Mouse (Mus musculus) urinary bladder, postnatal 36 days (tissue): ENCODE results near the gene Pde4d.

Experiments
- DNase-seq, 2 experiments: peaks; one replicate each; pipeline ENCODE4 v3.0.0; 2022; ENCODE audit warnings: low spot score in 2 of 2, mixed read lengths in 1 of 2

Pde4d gene

GRCm38 (mm10) chr13:108490872-108491271, 41.1 kb downstream of the Pde4d start:
- DNase-seq: no peak

- no peak for DNase-seq
Measured at GRCm38 (mm10) chr13:108492886-108493285, 43.1 kb downstream of the Pde4d start.

- no peak for DNase-seq
Measured at GRCm38 (mm10) chr13:108494365-108494764, 44.6 kb downstream of the Pde4d start.

GRCm38 (mm10) chr13:108497768-108498167, 48.0 kb downstream of the Pde4d start:
- DNase-seq: no peak

- DNase-seq: peak; percentile 22 to 30
Measured at GRCm38 (mm10) chr13:108498247-108498743, 48.5 kb downstream of the Pde4d start.

GRCm38 (mm10) chr13:108498773-108499313, 49.1 kb downstream of the Pde4d start:
- DNase-seq: peak in 1 of 2 experiments; percentile 1

GRCm38 (mm10) chr13:108501386-108501785, 51.6 kb downstream of the Pde4d start:
- DNase-seq: no peak

- DNase-seq: no peak
Measured at GRCm38 (mm10) chr13:108524548-108524947, 74.8 kb downstream of the Pde4d start.

- DNase-seq: no peak
Measured at GRCm38 (mm10) chr13:108524969-108525368, 75.2 kb downstream of the Pde4d start.

GRCm38 (mm10) chr13:108526258-108527007, 76.7 kb downstream of the Pde4d start:
- no peak for DNase-seq

- DNase-seq: no peak
Measured at GRCm38 (mm10) chr13:108527090-108527770, 77.5 kb downstream of the Pde4d start.

GRCm38 (mm10) chr13:108528343-108528742, 78.6 kb downstream of the Pde4d start:
- DNase-seq: no peak

GRCm38 (mm10) chr13:108532875-108533274, 83.1 kb downstream of the Pde4d start:
- no peak for DNase-seq

- no peak for DNase-seq
Measured at GRCm38 (mm10) chr13:108536436-108536835, 86.7 kb downstream of the Pde4d start.

- DNase-seq: no peak
Measured at GRCm38 (mm10) chr13:108536951-108537350, 87.2 kb downstream of the Pde4d start.

- DNase-seq: no peak
Measured at GRCm38 (mm10) chr13:108538760-108539369, 89.1 kb downstream of the Pde4d start.

GRCm38 (mm10) chr13:108541488-108541887, 91.7 kb downstream of the Pde4d start:
- no peak for DNase-seq

GRCm38 (mm10) chr13:108542342-108542761, 92.6 kb downstream of the Pde4d start:
- peak in 1 of 2 experiments; percentile 1 for DNase-seq

GRCm38 (mm10) chr13:108552288-108552687, 102.5 kb downstream of the Pde4d start:
- no peak for DNase-seq

GRCm38 (mm10) chr13:108552995-108553394, 103.2 kb downstream of the Pde4d start:
- no peak for DNase-seq

- DNase-seq: no peak
Measured at GRCm38 (mm10) chr13:108554901-108555300, 105.2 kb downstream of the Pde4d start.

GRCm38 (mm10) chr13:108596938-108597337, 147.2 kb downstream of the Pde4d start:
- no peak for DNase-seq
